Mouse (Mus musculus) hindbrain, embryonic 12.5 days (tissue): ENCODE results near the gene Tfpt. TPM values are rescaled to one million over a fixed set of nuclear protein-coding genes. Genes with fewer than 3 reads are reported as not detected.

ENCODE experiments used
- ATAC-seq: fragments of 200-750 bp; cut with Nextera tagmentation; 2 replicates; pipeline ENCODE4 v1.8.0; 2017; ENCODE audit warnings: moderate TSS enrichment; ENCODE audit not compliant: low FRiP score
- H3K27ac ChIP-seq: fragments of 300-500 bp; sonication (generic); 2 replicates; pipeline ENCODE4 v1.5.1; 2016; ENCODE audit warnings: mild to moderate bottlenecking
- H3K27me3 ChIP-seq: fragments of 300-500 bp; sonication (generic); 2 replicates; pipeline ENCODE4 v1.6.1; 2016; ENCODE audit warnings: mild to moderate bottlenecking
- H3K36me3 ChIP-seq: fragments of 300-500 bp; sonication (generic); 2 replicates; pipeline ENCODE4 v1.6.1; 2016; ENCODE audit warnings: mild to moderate bottlenecking
- H3K4me1 ChIP-seq: fragments of 300-500 bp; sonication (generic); 2 replicates; pipeline ENCODE4 v1.6.1; 2016
- H3K4me2 ChIP-seq: fragments of 300-500 bp; sonication (generic); replicated peaks from 2 replicates; pipeline ENCODE4 v1.6.1; 2016; ENCODE audit warnings: mild to moderate bottlenecking
- H3K4me3 ChIP-seq: fragments of 300-500 bp; sonication (generic); 2 replicates; pipeline ENCODE4 v1.5.1; 2016; ENCODE audit warnings: mild to moderate bottlenecking
- H3K9ac ChIP-seq: fragments of 300-500 bp; sonication (generic); 2 replicates; pipeline ENCODE4 v1.6.1; 2016; ENCODE audit warnings: mild to moderate bottlenecking, moderate library complexity
- H3K9me3 ChIP-seq: fragments of 300-500 bp; sonication (generic); replicated peaks from 2 replicates; pipeline ENCODE4 v1.6.1; 2016; ENCODE audit warnings: mild to moderate bottlenecking
- WGBS: fragments of 180-500 bp; shearing (Covaris S2); methylation state at CpG from one replicate; pipeline ENCODE4 v1.1.7; 2016; 5-methylcytosine and 5-hydroxymethylcytosine counted together
- polyA plus RNA-seq: library from polyadenylated mRNA; unstranded; fragments of >200 nt; fragmentation: Nextera tagmentation; extraction: Ambion mirVana; gene quantifications from 2 replicates; pipeline ENCODE4 v1.2.1, GENCODE M21; 2016

Gene Tfpt
- polyA plus RNA-seq, 1 experiment from 2014 or later: 38.1 TPM

- ATAC-seq: no peak
- Histone ChIP-seq H3K4me3 (peak overlapping the region; percentile 99), H3K27ac (0 out of 2 replicates have a peak overlapping the region, but pooled peaks have one; percentile 97), H3K27me3 (no peaks in the 10 kb centered on the region), H3K36me3 (peaks cover 30% of the 10 kb centered on the region), H3K9me3 (no peaks in the 10 kb centered on the region), H3K4me2 (peak overlapping the region; percentile 95), H3K9ac (peak overlapping the region; percentile 99), H3K4me1 (peaks cover 35% of the 10 kb centered on the region)
- 31% methylated on average over 9 of the region's 9 CpGs for WGBS
Measured at GRCm38 (mm10) chr7:3646188-3646587, 16.5 kb upstream of the Tfpt start.

- Histone ChIP-seq H3K4me3 (peak overlapping the region; percentile 99), H3K27me3 (no peaks in the 10 kb centered on the region), H3K4me2 (peak overlapping the region; percentile 95), H3K27ac (peak overlapping the region; percentile 97), H3K9ac (peak overlapping the region; percentile 99), H3K36me3 (peaks cover 30% of the 10 kb centered on the region), H3K9me3 (no peaks in the 10 kb centered on the region), H3K4me1 (peaks cover 35% of the 10 kb centered on the region)
- peak; percentile 2; the same call in 1 of the 2 replicates for ATAC-seq
- WGBS: under 1% methylated on average over 51 of the region's 58 CpGs
Measured at GRCm38 (mm10) chr7:3645488-3646025, 15.8 kb upstream of the Tfpt start.

GRCm38 (mm10) chr7:3644672-3645487 lies 15.2 kb upstream of the Tfpt start, which contains the start of gene Cnot3:
TSS of gene Cnot3 (plus strand) at chr7:3645268.
- Histone ChIP-seq H3K9me3 (no peaks in the 10 kb centered on the region), H3K9ac (peak within 1 kb of the TSS; percentile 99), H3K27ac (peak within 1 kb of the TSS; percentile 97), H3K27me3 (no peaks in the 10 kb centered on the region), H3K4me3 (peak within 1 kb of the TSS; percentile 99), H3K4me1 (peaks cover 35% of the 10 kb centered on the region), H3K4me2 (peak within 1 kb of the TSS; percentile 95), H3K36me3 (peaks cover 30% of the 10 kb centered on the region)
- ATAC-seq: peak; percentile 99
- WGBS: under 1% methylated on average over 58 of the region's 58 CpGs

GRCm38 (mm10) chr7:3644348-3644671 lies 14.6 kb upstream of the Tfpt start:
- Histone ChIP-seq H3K27ac (peak overlapping the region; percentile 19; the same call in 1 of the 2 replicates), H3K4me1 (peaks cover 35% of the 10 kb centered on the region), H3K9me3 (no peaks in the 10 kb centered on the region), H3K9ac (no peak overlapping the region), H3K27me3 (no peaks in the 10 kb centered on the region), H3K4me3 (peak overlapping the region; percentile 99), H3K36me3 (peaks cover 33% of the 10 kb centered on the region), H3K4me2 (peak overlapping the region; percentile 57)
- 2% methylated on average over 11 of the region's 11 CpGs for WGBS
- peak; percentile 0; the same call in 1 of the 2 replicates for ATAC-seq

GRCm38 (mm10) chr7:3643843-3644242 lies 14.1 kb upstream of the Tfpt start:
- ATAC-seq: no peak
- H3K4me3 ChIP-seq: peak overlapping the region; percentile 99
- no peaks in the 10 kb centered on the region for H3K9me3 ChIP-seq
- 22% methylated on average over 9 of the region's 9 CpGs for WGBS
- peaks cover 38% of the 10 kb centered on the region for H3K36me3 ChIP-seq
- no peak overlapping the region for H3K27ac ChIP-seq
- H3K4me2 ChIP-seq: peak overlapping the region; percentile 57
- no peaks in the 10 kb centered on the region for H3K27me3 ChIP-seq
- H3K4me1 ChIP-seq: peaks cover 34% of the 10 kb centered on the region
- no peak overlapping the region for H3K9ac ChIP-seq

- no peak for ATAC-seq
- H3K9me3 ChIP-seq: no peaks in the 10 kb centered on the region
- H3K27me3 ChIP-seq: no peaks in the 10 kb centered on the region
- H3K4me2 ChIP-seq: no peak overlapping the region; the same call in 1 of the 2 replicates
- H3K9ac ChIP-seq: no peak overlapping the region
- no peak overlapping the region for H3K4me3 ChIP-seq
- no peak overlapping the region for H3K27ac ChIP-seq
- WGBS: 74% methylated on average over 5 of the region's 5 CpGs
- H3K36me3 ChIP-seq: peaks cover 42% of the 10 kb centered on the region
- H3K4me1 ChIP-seq: peaks cover 30% of the 10 kb centered on the region
Measured at GRCm38 (mm10) chr7:3643412-3643811, 13.7 kb upstream of the Tfpt start.

- Histone ChIP-seq H3K36me3 (peaks cover 43% of the 10 kb centered on the region), H3K27me3 (no peaks in the 10 kb centered on the region), H3K9ac (peak overlapping the region; percentile 82), H3K27ac (no peak overlapping the region), H3K9me3 (no peaks in the 10 kb centered on the region), H3K4me1 (peaks cover 26% of the 10 kb centered on the region), H3K4me2 (peak overlapping the region; percentile 99), H3K4me3 (peak overlapping the region; percentile 67)
- WGBS: 60% methylated on average over 3 of the region's 3 CpGs
- peak; percentile 29 for ATAC-seq
Measured at GRCm38 (mm10) chr7:3630478-3630815, 718 bp upstream of the Tfpt start.

GRCm38 (mm10) chr7:3629030-3629429 lies 699 bp downstream of the Tfpt start:
- no peaks in the 10 kb centered on the region for H3K9me3 ChIP-seq
- no peaks in the 10 kb centered on the region for H3K27me3 ChIP-seq
- H3K9ac ChIP-seq: peak overlapping the region; percentile 82
- H3K4me2 ChIP-seq: peak overlapping the region; percentile 99
- H3K4me1 ChIP-seq: peaks cover 26% of the 10 kb centered on the region
- 42% methylated on average over 4 of the region's 4 CpGs for WGBS
- peak overlapping the region; percentile 67 for H3K4me3 ChIP-seq
- ATAC-seq: peak; percentile 43
- H3K36me3 ChIP-seq: peaks cover 36% of the 10 kb centered on the region
- peak overlapping the region; percentile 2; the same call in 1 of the 2 replicates for H3K27ac ChIP-seq

GRCm38 (mm10) chr7:3617242-3617995 lies 12.3 kb downstream of the Tfpt start, which contains the start of gene Ndufa3:
TSS of gene Ndufa3 (plus strand) at chr7:3617373.
- Histone ChIP-seq H3K9me3 (no peaks in the 10 kb centered on the region), H3K4me2 (peak within 1 kb of the TSS; percentile 83), H3K4me3 (peak within 1 kb of the TSS; percentile 79), H3K9ac (peak within 1 kb of the TSS; percentile 83), H3K36me3 (peaks cover 32% of the 10 kb centered on the region), H3K27me3 (no peaks in the 10 kb centered on the region), H3K27ac (peak within 1 kb of the TSS; percentile 57), H3K4me1 (peaks cover 12% of the 10 kb centered on the region)
- WGBS: 2% methylated on average over 31 of the region's 32 CpGs
- peak; percentile 96 for ATAC-seq

- H3K9ac ChIP-seq: no peak overlapping the region
- H3K27me3 ChIP-seq: no peaks in the 10 kb centered on the region
- peak; percentile 42 for ATAC-seq
- peaks cover 12% of the 10 kb centered on the region for H3K4me1 ChIP-seq
- no peaks in the 10 kb centered on the region for H3K9me3 ChIP-seq
- no peak overlapping the region for H3K27ac ChIP-seq
- no peak overlapping the region for H3K4me2 ChIP-seq
- 40% methylated on average over 6 of the region's 6 CpGs for WGBS
- peak overlapping the region; percentile 79; the same call in 1 of the 2 replicates for H3K4me3 ChIP-seq
- peaks cover 24% of the 10 kb centered on the region for H3K36me3 ChIP-seq
Measured at GRCm38 (mm10) chr7:3616389-3617241, 13.1 kb downstream of the Tfpt start.

GRCm38 (mm10) chr7:3616057-3616388 lies 13.7 kb downstream of the Tfpt start, which contains the start of gene Oscar:
TSS of gene Oscar (minus strand) at chr7:3616157.
- H3K4me3 ChIP-seq: peak within 1 kb of the TSS; percentile 79; the same call in 1 of the 2 replicates
- H3K9me3 ChIP-seq: no peaks in the 10 kb centered on the region
- no peak for ATAC-seq
- 80% methylated on average over 4 of the region's 4 CpGs for WGBS
- no peak within 1 kb of the TSS for H3K27ac ChIP-seq
- no peak within 1 kb of the TSS for H3K9ac ChIP-seq
- no peaks in the 10 kb centered on the region for H3K27me3 ChIP-seq
- peaks cover 20% of the 10 kb centered on the region for H3K36me3 ChIP-seq
- peaks cover 12% of the 10 kb centered on the region for H3K4me1 ChIP-seq
- H3K4me2 ChIP-seq: no peak within 1 kb of the TSS
